Mouse (Mus musculus) stomach, postnatal 0 days (tissue): Measurements from ENCODE around the gene Havcr1. TPM values are rescaled to one million over a fixed set of nuclear protein-coding genes. Genes with fewer than 3 reads are reported as not detected.
"Not testable (repeated sequence)": the region's sequence is repeated elsewhere in the genome, so short reads cannot be mapped to it uniquely, and the experiment has no call there.

Source experiments
- ATAC-seq: fragments of 200-750 bp; cut with Nextera tagmentation; 2 replicates; pipeline ENCODE4 v1.8.0; 2017; ENCODE audit not compliant: low FRiP score, low TSS enrichment
- DNase-seq: peaks from one replicate; pipeline ENCODE4 v3.0.0-alpha.2; 2016; ENCODE audit warnings: low spot score
- H3K27ac ChIP-seq: fragments of 300-500 bp; sonication (generic); replicated peaks from 2 replicates; pipeline ENCODE4 v1.5.1; 2014; ENCODE audit warnings: mild to moderate bottlenecking, control low read depth
- H3K27me3 ChIP-seq: fragments of 300-500 bp; sonication (generic); 2 replicates; pipeline ENCODE4 v1.6.1; 2014; ENCODE audit warnings: low read length; ENCODE audit not compliant: control insufficient read depth, insufficient read depth
- H3K36me3 ChIP-seq: fragments of 300-500 bp; sonication (generic); 2 replicates; pipeline ENCODE4 v1.6.1; 2014; ENCODE audit warnings: low read length, mixed read lengths; ENCODE audit not compliant: control insufficient read depth, insufficient read depth
- H3K4me1 ChIP-seq: fragments of 300-500 bp; sonication (generic); replicated peaks from 2 replicates; pipeline ENCODE4 v1.6.1; 2014; ENCODE audit warnings: antibody characterized with exemption; ENCODE audit not compliant: control insufficient read depth, insufficient read depth
- H3K4me2 ChIP-seq: fragments of 300-500 bp; sonication (generic); replicated peaks from 2 replicates; pipeline ENCODE4 v1.6.1; 2014; ENCODE audit warnings: low read depth, mild to moderate bottlenecking, control low read depth, moderate library complexity
- H3K4me3 ChIP-seq: fragments of 300-500 bp; sonication (generic); 2 replicates; pipeline ENCODE4 v1.5.1; 2014; ENCODE audit warnings: low read depth, low read length, control low read depth
- H3K9ac ChIP-seq: fragments of 300-500 bp; sonication (generic); 2 replicates; pipeline ENCODE4 v1.6.1; 2014; ENCODE audit warnings: mild to moderate bottlenecking, low read length, control low read depth, mixed read lengths
- H3K9me3 ChIP-seq: fragments of 300-500 bp; sonication (generic); 2 replicates; pipeline ENCODE4 v1.6.1; 2016; ENCODE audit warnings: low read length; ENCODE audit not compliant: control insufficient read depth
- CTCF ChIP-seq: IDR thresholded peaks from 2 replicates; pipeline ENCODE4 v1.5.1; 2016; ENCODE audit warnings: antibody characterized with exemption, low read depth, mild to moderate bottlenecking, moderate library complexity
- EP300 ChIP-seq: optimal IDR thresholded peaks from 2 replicates; pipeline ENCODE3; 2016; ENCODE audit warnings: antibody characterized with exemption
- WGBS: fragments of 180-500 bp; shearing (Covaris S2); extraction: QIAGEN DNeasy Blood & Tissue Kit; methylation state at CpG from one replicate; pipeline ENCODE4 v1.1.7; 2014; 5-methylcytosine and 5-hydroxymethylcytosine counted together
- polyA plus RNA-seq: library from polyadenylated mRNA; unstranded; fragments of >200 nt; fragmentation: Nextera tagmentation; extraction: Ambion mirVana; gene quantifications from 2 replicates; pipeline ENCODE4 v1.2.1, GENCODE M21; 2015

Havcr1 gene
- polyA plus RNA-seq, 1 experiment from 2014 or later: not detected

DNA sequence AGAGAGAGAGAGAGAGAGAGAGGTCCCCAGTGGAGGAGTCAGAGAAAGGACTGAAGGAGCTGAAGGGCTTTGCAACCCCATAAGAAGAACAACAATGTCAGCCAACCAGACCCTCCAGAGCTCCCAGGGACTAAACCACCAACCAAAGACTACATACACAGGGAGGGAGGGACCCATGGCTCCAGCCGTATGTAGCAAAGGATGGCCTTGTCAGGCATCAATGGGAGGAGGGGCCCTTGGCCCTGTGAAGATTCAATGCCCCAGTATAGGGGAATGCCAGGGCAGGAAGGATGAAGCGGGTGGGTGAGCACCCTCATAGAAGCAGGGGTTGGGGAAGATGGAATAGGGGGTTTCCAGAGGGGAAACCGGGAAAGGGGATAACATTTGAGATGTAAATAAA, 6.8 kb downstream of the Havcr1 start:
- H3K27me3 ChIP-seq: no peaks in the 10 kb centered on the region
- H3K27ac ChIP-seq: no peak overlapping the region
- no peaks in the 10 kb centered on the region for H3K4me1 ChIP-seq
- no peak overlapping the region for H3K9ac ChIP-seq
- ATAC-seq (no peak), DNase-seq (no peak)
- H3K9me3 ChIP-seq: no peaks in the 10 kb centered on the region
- no peak overlapping the region for H3K4me2 ChIP-seq
- 76% methylated on average over 3 of the region's 3 CpGs for WGBS
- no peak overlapping the region for H3K4me3 ChIP-seq
- TF ChIP-seq CTCF (no peak), EP300 (no peak)
- no peaks in the 10 kb centered on the region for H3K36me3 ChIP-seq

DNA sequence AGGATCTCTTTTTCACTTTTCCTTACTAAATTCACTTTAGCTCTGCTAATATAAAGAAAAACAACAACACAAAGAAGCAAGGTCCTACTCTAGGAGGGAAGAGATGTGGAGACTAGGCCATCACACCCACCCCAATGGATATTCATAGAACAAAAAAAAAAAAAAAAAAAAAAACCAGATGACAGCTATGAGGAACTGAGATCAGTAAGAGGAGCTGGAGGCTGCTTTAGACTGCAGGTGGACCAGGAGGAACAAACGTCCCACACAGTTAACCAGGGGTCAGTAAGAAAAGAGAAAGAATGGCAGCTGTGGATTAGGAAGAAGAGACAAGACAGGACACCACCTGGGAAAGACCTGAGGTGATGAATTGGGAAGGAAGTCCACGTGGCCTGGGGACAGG, 13.1 kb downstream of the Havcr1 start:
- Histone ChIP-seq H3K4me2 (no peak overlapping the region), H3K27me3 (no peaks in the 10 kb centered on the region), H3K27ac (no peak overlapping the region), H3K36me3 (no peaks in the 10 kb centered on the region), H3K9me3 (no peaks in the 10 kb centered on the region), H3K9ac (no peak overlapping the region), H3K4me3 (no peak overlapping the region), H3K4me1 (no peaks in the 10 kb centered on the region)
- ATAC-seq (no peak), DNase-seq (no peak)
- WGBS: 47% methylated on average over 2 of the region's 2 CpGs
- TF ChIP-seq CTCF (no peak), EP300 (no peak)

DNA sequence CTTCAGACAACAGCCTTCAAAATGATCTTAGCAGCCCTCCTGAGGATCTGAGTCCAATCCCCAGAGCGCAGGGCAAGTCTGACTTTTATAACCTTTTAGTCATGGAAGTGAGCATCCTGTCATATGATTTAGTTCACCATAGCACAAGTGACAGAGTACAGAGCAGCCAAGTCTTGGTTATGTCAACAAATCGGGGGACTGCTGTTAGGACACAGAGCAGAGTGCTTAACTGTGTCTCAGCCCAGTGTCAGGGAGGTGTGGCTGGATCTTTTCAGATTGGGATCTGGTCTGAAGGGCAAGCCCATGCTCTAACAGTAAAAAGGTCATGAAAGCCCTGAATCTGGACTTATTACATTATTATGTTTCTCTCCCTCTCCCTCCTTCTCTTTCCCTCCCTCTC, 18.8 kb downstream of the Havcr1 start:
- DNase-seq (no peak), ATAC-seq (no peak)

DNA sequence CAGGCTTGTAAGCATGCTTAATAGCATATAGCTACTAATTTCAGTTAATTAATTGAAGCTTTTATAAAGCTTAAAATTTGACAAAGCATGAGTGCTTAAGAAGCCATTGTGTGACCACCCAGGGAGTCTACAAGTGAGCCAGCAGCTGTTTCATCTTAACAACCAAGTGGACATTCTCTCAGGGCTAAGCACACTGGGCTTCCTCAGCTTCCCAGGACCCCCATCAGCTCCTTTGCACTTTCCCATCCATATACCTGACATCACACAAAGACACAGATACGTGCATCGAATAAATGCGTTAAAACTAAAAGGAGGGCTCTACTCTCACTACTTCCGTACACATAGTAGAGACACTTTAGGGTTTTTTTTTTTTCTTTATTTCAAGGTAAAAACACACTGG, 19.8 kb downstream of the Havcr1 start:
- 73% methylated on average over 4 of the region's 4 CpGs for WGBS
- Histone ChIP-seq H3K27ac (no peak overlapping the region), H3K4me1 (no peaks in the 10 kb centered on the region), H3K9ac (no peak overlapping the region), H3K36me3 (no peaks in the 10 kb centered on the region), H3K27me3 (no peaks in the 10 kb centered on the region), H3K4me3 (no peak overlapping the region), H3K9me3 (no peaks in the 10 kb centered on the region), H3K4me2 (no peak overlapping the region)
- ATAC-seq (no peak), DNase-seq (no peak)
- TF ChIP-seq EP300: no peak
- no peak for TF ChIP-seq CTCF

More for the DNA sequence above, 18.8 kb downstream of the Havcr1 start:
- no peak for TF ChIP-seq EP300
- no peak for TF ChIP-seq CTCF
- H3K27me3 ChIP-seq: no peaks in the 10 kb centered on the region
- no peaks in the 10 kb centered on the region for H3K36me3 ChIP-seq
- no peak overlapping the region for H3K4me2 ChIP-seq
- no peaks in the 10 kb centered on the region for H3K4me1 ChIP-seq
- 33% methylated on average over 2 of the region's 2 CpGs for WGBS
- H3K9me3 ChIP-seq: no peaks in the 10 kb centered on the region
- no peak overlapping the region for H3K4me3 ChIP-seq
- no peak overlapping the region for H3K9ac ChIP-seq
- no peak overlapping the region for H3K27ac ChIP-seq

DNA sequence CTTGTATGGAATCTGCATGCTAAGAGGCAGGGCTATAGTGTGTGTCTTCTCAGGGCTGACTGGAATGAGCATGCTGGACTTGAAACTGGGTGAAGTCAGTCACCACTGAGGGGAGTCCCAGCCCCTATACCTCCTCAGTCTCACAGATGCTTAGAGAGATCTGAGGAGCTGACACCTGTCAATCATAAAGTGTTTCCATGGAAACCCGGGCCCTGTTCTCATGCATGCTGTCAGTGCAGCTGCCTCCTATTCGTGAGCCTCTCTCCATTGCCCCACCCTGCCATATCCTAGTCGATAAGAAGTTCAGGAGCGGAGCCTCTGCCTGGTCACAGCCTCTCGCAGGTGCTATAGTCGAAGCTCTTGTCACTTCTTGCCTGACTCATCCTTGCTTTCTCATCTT, 20.8 kb downstream of the Havcr1 start:
- not testable (repeated sequence) for H3K9ac ChIP-seq, H3K9me3 ChIP-seq, H3K4me1 ChIP-seq, H3K36me3 ChIP-seq, H3K27me3 ChIP-seq, H3K4me3 ChIP-seq, ATAC-seq, DNase-seq, H3K4me2 ChIP-seq, H3K27ac ChIP-seq
- 85% methylated on average over 6 of the region's 6 CpGs for WGBS

DNA sequence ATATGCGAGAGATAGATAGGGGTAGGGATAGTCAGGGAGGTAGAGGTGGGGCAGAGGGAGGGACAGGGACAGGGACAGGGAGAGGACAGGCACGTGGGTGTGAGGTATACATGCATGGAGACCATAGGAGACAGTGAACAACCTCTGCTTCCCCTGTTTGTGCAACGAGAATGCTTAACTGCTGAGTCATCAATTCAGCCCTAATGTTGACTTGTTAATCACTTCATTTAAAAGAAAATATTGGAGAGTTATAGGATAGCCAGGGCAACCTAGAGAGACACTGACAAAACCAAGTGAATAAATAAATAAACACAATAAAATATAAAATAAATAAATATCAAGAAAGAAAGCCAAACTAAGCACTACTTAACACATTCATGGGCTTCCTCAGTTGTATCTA, 42.0 kb downstream of the Havcr1 start:
- no peaks in the 10 kb centered on the region for H3K36me3 ChIP-seq
- WGBS: 61% methylated on average over 3 of the region's 3 CpGs
- no peaks in the 10 kb centered on the region for H3K9me3 ChIP-seq
- DNase-seq (no peak), ATAC-seq (no peak)
- H3K27ac ChIP-seq: no peak overlapping the region
- H3K27me3 ChIP-seq: no peaks in the 10 kb centered on the region
- H3K4me3 ChIP-seq: no peak overlapping the region
- TF ChIP-seq CTCF (no peak), EP300 (no peak)
- no peak overlapping the region for H3K4me2 ChIP-seq
- H3K4me1 ChIP-seq: no peaks in the 10 kb centered on the region
- H3K9ac ChIP-seq: no peak overlapping the region

DNA sequence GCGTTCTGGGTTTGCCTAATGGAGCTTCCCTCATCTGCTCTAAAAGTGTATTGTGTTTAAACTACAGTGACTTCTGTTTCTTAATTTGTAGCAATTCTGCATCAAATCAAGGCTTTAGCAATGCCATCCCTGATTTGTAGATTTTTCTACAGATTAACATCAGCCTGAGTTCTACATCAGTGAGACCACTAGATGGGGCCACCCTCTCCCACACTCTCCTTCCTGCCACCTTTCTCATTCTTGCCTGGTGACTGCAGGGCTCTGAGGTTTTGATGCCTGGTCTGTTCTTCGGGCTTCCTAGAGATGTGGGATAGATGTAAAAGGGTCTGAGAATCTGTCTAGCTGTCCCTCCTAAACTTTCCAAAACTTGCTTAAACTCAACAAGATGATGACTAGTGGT, 44.9 kb downstream of the Havcr1 start:
- no peak overlapping the region for H3K27ac ChIP-seq
- H3K4me1 ChIP-seq: no peaks in the 10 kb centered on the region
- ATAC-seq (no peak), DNase-seq (no peak)
- no peak overlapping the region for H3K9ac ChIP-seq
- no peaks in the 10 kb centered on the region for H3K9me3 ChIP-seq
- no peak overlapping the region for H3K4me2 ChIP-seq
- H3K4me3 ChIP-seq: no peak overlapping the region
- no peaks in the 10 kb centered on the region for H3K36me3 ChIP-seq
- H3K27me3 ChIP-seq: no peaks in the 10 kb centered on the region
- TF ChIP-seq CTCF: peak; percentile 33
- TF ChIP-seq EP300: no peak
- WGBS: 84% methylated on average over 2 of the region's 2 CpGs
